Mouse (Mus musculus) CH12.LX (cell line): ENCODE measurements around the gene Myo16.

Experiments
- CTCF ChIP-seq, 2 experiments: IDR thresholded peaks in 1 of 2; conservative IDR thresholded peaks in 1 of 2; 2 replicates each; pipeline ENCODE4 v1.5.1; 2011 to 2012; ENCODE audit warnings: low read depth in 2 of 2, low read length in 2 of 2, improper control_type of control experiment in 1 of 2, inconsistent platforms in 1 of 2, mild to moderate bottlenecking in 1 of 2, moderate library complexity in 1 of 2
- UBTF ChIP-seq: IDR thresholded peaks from 2 replicates; pipeline ENCODE4 v1.6.1; 2012; ENCODE audit warnings: low read depth, mild to moderate bottlenecking, inconsistent platforms, low read length, improper control_type of control experiment, moderate library complexity

DNA sequence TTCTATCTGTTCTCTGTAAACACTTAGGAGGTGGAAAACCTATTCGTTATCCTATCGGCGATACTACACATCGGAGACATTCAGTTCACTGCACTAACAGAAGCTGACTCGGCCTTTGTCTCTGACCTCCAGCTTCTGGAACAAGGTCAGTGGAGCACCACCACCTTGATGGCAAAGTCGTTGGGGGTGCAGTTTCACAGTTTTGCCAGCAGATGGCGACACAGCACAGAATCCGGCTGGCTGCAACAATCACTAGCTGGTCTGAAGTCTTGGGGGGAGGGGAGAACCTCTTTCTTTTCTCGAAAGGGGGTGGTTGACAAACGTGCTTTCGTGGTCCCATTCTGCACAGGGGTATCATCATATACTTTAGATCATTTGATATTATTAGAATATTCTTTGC is 285.1 kb downstream of the Myo16 start:
- TF ChIP-seq UBTF (no peak), CTCF (conservative IDR thresholded peaks at IDR 0.05 in 1 of 2, IDR thresholded peaks at IDR 0.05 in 1 of 2; ENCODE audit: low read depth in 2 of 2, low read length in 2 of 2) (peak; percentile 89 to 94)
